Mouse (Mus musculus): Measurements from ENCODE around the gene Rbfox2. TPM values are rescaled to one million over a fixed set of nuclear protein-coding genes. Genes with fewer than 3 reads are reported as not detected.

The Rbfox2 gene
- total and polyA plus RNA-seq, 2 experiments from 2014 or later = 135 to 470 TPM

- H3K36me3 ChIP-seq (ENCODE audit: insufficient read depth) = peaks cover 50% of the 10 kb centered on the region
- H3K27ac ChIP-seq (ENCODE audit: low read depth, low read length) = no peak overlapping the region; the same call in 1 of the 2 replicates
Observed at GRCm38 (mm10) chr15:77079890-77080361, 226.9 kb downstream of the Rbfox2 start.

GRCm38 (mm10) chr15:77079256-77079822 lies 227.5 kb downstream of the Rbfox2 start:
- no peak for ATAC-seq
- H3K4me2 ChIP-seq (ENCODE audit: low read depth) = no peak overlapping the region
- no peaks in the 10 kb centered on the region for H3K4me1 ChIP-seq (ENCODE audit: insufficient read depth)
- no peaks in the 10 kb centered on the region for H3K9me3 ChIP-seq (ENCODE audit: low read length)
- WGBS = 57% methylated on average over 14 of the region's 14 CpGs
- peak overlapping the region; percentile 15; the same call in 1 of the 2 replicates for H3K27ac ChIP-seq (ENCODE audit: low read depth, low read length)
- TF ChIP-seq CTCF (IDR thresholded peaks at IDR 0.05; ENCODE audit: low read depth) = no peak
- no peak overlapping the region for H3K4me3 ChIP-seq (ENCODE audit: low read depth, low read length)
- DNase-seq = no peak
- H3K27me3 ChIP-seq (ENCODE audit: insufficient read depth, low read length) = no peaks in the 10 kb centered on the region
- no peak overlapping the region for H3K9ac ChIP-seq
- H3K36me3 ChIP-seq (ENCODE audit: insufficient read depth) = peaks cover 44% of the 10 kb centered on the region

More at GRCm38 (mm10) chr15:77079890-77080361, 226.9 kb downstream of the Rbfox2 start:
- no peaks in the 10 kb centered on the region for H3K4me1 ChIP-seq (ENCODE audit: insufficient read depth)
- no peak for TF ChIP-seq CTCF (IDR thresholded peaks at IDR 0.05; ENCODE audit: low read depth)
- DNase-seq (no peak), ATAC-seq (peak; percentile 34; the same call in 1 of the 2 replicates)
- H3K9me3 ChIP-seq (ENCODE audit: low read length) = no peaks in the 10 kb centered on the region
- no peak overlapping the region for H3K9ac ChIP-seq
- H3K4me3 ChIP-seq (ENCODE audit: low read depth, low read length) = no peak overlapping the region
- no peak overlapping the region for H3K4me2 ChIP-seq (ENCODE audit: low read depth)
- 62% methylated on average over 11 of the region's 11 CpGs for WGBS
- H3K27me3 ChIP-seq (ENCODE audit: insufficient read depth, low read length) = no peaks in the 10 kb centered on the region

DNA sequence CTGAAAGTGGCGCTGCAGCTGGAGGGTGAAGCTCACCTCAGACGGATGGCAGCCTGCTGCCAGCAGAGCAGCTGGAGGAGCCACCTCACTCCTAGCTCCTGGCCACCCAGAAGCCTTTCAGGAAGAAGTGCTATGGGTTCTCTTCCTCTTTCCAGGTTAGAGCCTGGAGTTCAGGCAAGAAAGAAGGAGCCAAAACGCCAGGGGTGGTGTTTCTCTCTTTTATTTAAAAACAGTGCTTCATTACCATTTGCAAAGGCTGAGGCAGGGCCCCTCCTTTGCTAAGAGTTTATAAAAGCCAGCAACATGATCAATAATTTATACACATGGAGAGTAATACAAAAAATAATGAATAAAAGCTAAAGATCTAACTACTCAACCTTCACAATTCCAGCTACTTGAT lies 228.0 kb downstream of the Rbfox2 start:
- Histone ChIP-seq H3K4me3 (ENCODE audit: low read depth, low read length) (no peak overlapping the region), H3K36me3 (ENCODE audit: insufficient read depth) (peaks cover 40% of the 10 kb centered on the region), H3K27ac (ENCODE audit: low read depth, low read length) (no peak overlapping the region), H3K9me3 (ENCODE audit: low read length) (no peaks in the 10 kb centered on the region), H3K4me2 (ENCODE audit: low read depth) (no peak overlapping the region), H3K27me3 (ENCODE audit: insufficient read depth, low read length) (no peaks in the 10 kb centered on the region), H3K4me1 (ENCODE audit: insufficient read depth) (no peaks in the 10 kb centered on the region), H3K9ac (no peak overlapping the region)
- 40% methylated on average over 3 of the region's 3 CpGs for WGBS
- TF ChIP-seq CTCF (IDR thresholded peaks at IDR 0.05; ENCODE audit: low read depth) = no peak
- no peak for DNase-seq
- ATAC-seq = no peak

DNA sequence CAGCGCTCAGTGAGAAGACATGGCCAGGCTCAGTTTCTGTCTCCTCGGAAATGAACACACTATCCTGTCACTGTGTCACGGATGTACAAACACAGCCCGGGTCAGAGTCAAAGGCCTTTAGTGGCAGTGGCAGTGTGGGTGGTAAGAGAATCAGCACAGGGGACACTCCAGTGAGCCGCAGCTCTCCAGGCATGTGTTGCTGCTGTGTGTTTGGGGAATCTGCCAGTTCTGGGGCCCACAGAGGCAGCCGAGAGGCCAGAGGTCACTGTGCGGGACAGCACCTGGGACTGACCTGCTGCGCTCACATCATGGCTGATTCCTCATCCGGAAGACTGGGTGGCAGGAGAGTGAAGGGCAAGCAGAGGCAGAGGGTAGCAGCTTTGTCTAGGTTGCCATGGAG lies 228.9 kb downstream of the Rbfox2 start:
- no peak overlapping the region for H3K4me2 ChIP-seq (ENCODE audit: low read depth)
- peaks cover 36% of the 10 kb centered on the region for H3K36me3 ChIP-seq (ENCODE audit: insufficient read depth)
- no peaks in the 10 kb centered on the region for H3K9me3 ChIP-seq (ENCODE audit: low read length)
- DNase-seq = no peak
- H3K4me3 ChIP-seq (ENCODE audit: low read depth, low read length) = no peak overlapping the region
- no peak overlapping the region for H3K9ac ChIP-seq
- no peaks in the 10 kb centered on the region for H3K4me1 ChIP-seq (ENCODE audit: insufficient read depth)
- no peak for ATAC-seq
- H3K27me3 ChIP-seq (ENCODE audit: insufficient read depth, low read length) = no peaks in the 10 kb centered on the region
- 92% methylated on average over 9 of the region's 9 CpGs for WGBS
- no peak overlapping the region for H3K27ac ChIP-seq (ENCODE audit: low read depth, low read length)
- no peak for TF ChIP-seq CTCF (IDR thresholded peaks at IDR 0.05; ENCODE audit: low read depth)

- Histone ChIP-seq H3K27me3 (ENCODE audit: insufficient read depth, low read length) (no peaks in the 10 kb centered on the region), H3K9me3 (ENCODE audit: low read length) (no peaks in the 10 kb centered on the region), H3K4me1 (ENCODE audit: insufficient read depth) (0 out of 2 replicates have a peak, but pooled peaks cover 3% of the 10 kb centered on the region), H3K9ac (no peak overlapping the region), H3K4me2 (ENCODE audit: low read depth) (no peak overlapping the region), H3K27ac (ENCODE audit: low read depth, low read length) (no peak overlapping the region), H3K4me3 (ENCODE audit: low read depth, low read length) (no peak overlapping the region), H3K36me3 (ENCODE audit: insufficient read depth) (peaks cover 26% of the 10 kb centered on the region)
- ATAC-seq (no peak), DNase-seq (no peak)
- TF ChIP-seq CTCF (IDR thresholded peaks at IDR 0.05; ENCODE audit: low read depth) = no peak
- 86% methylated on average over 3 of the region's 3 CpGs for WGBS
Observed at GRCm38 (mm10) chr15:77076523-77076922, 230.3 kb downstream of the Rbfox2 start.

- H3K4me2 ChIP-seq (ENCODE audit: low read depth) = no peak overlapping the region
- no peak for TF ChIP-seq CTCF (IDR thresholded peaks at IDR 0.05; ENCODE audit: low read depth)
- no peak overlapping the region for H3K9ac ChIP-seq
- 0 out of 2 replicates have a peak, but pooled peaks cover 11% of the 10 kb centered on the region for H3K4me1 ChIP-seq (ENCODE audit: insufficient read depth)
- no peaks in the 10 kb centered on the region for H3K9me3 ChIP-seq (ENCODE audit: low read length)
- H3K27me3 ChIP-seq (ENCODE audit: insufficient read depth, low read length) = no peaks in the 10 kb centered on the region
- no peak for ATAC-seq
- 55% methylated on average over 4 of the region's 4 CpGs for WGBS
- no peak for DNase-seq
- no peak overlapping the region for H3K4me3 ChIP-seq (ENCODE audit: low read depth, low read length)
- H3K36me3 ChIP-seq (ENCODE audit: insufficient read depth) = peaks cover 14% of the 10 kb centered on the region
- H3K27ac ChIP-seq (ENCODE audit: low read depth, low read length) = no peak overlapping the region
Observed at GRCm38 (mm10) chr15:77072556-77073163, 234.1 kb downstream of the Rbfox2 start.

GRCm38 (mm10) chr15:77071501-77071900 lies 235.3 kb downstream of the Rbfox2 start:
- peak; percentile 77 for ATAC-seq
- Histone ChIP-seq H3K4me2 (ENCODE audit: low read depth) (peak overlapping the region; percentile 23; the same call in 1 of the 2 replicates), H3K9me3 (ENCODE audit: low read length) (no peaks in the 10 kb centered on the region), H3K27me3 (ENCODE audit: insufficient read depth, low read length) (no peaks in the 10 kb centered on the region), H3K27ac (ENCODE audit: low read depth, low read length) (no peak overlapping the region), H3K36me3 (ENCODE audit: insufficient read depth) (peaks cover 2% of the 10 kb centered on the region; the same call in 1 of the 2 replicates), H3K4me1 (ENCODE audit: insufficient read depth) (0 out of 2 replicates have a peak, but pooled peaks cover 11% of the 10 kb centered on the region), H3K4me3 (ENCODE audit: low read depth, low read length) (no peak overlapping the region), H3K9ac (no peak overlapping the region)
- peak; percentile 66 for DNase-seq
- peak; percentile 66 for TF ChIP-seq CTCF (IDR thresholded peaks at IDR 0.05; ENCODE audit: low read depth)
- WGBS = 24% methylated on average over 10 of the region's 10 CpGs
